Mouse (Mus musculus): ENCODE data around the gene Mrc2. TPM values are rescaled to one million over a fixed set of nuclear protein-coding genes. Genes with fewer than 3 reads are reported as not detected.

Mrc2 gene
- total and polyA plus RNA-seq, 3 experiments = not detected

DNA sequence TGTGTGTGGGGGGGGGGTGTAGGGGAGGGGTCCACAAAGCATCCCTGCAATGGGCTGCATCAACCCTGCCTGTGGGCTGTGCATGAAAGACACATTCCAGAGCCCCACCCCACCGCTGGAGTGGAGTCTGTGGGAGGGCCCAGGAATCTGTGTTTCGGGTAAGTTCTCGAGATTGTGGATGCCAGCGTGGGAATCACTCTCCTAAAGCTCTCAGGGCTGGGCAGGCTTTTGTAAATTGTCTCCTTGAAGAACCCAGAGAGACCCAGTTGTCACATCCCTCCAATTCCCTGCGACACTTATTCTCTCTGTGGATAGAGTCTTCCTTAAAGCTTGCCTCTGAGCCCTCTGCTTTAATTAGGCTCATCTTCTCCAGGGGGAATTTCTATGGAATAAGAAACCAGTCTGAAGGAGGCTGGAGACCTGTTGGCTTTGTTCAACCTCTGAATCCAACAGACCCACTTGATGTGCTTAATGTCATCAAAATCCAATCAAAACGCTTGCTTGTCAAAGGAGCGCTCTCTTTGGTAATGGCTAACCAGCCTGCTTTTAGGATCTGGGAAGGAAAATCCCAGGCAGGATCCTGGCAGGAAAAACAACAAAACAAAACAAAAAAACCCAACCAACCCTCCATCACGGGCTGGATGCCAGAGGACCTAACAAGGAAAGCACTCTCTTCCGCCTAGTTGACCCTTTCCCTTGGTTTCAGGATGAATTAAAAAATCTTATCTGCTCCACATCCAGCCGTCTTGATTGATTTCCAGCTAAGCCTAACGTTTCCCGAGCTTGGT is 71.3 kb downstream of the Mrc2 start:
- no peaks in the 10 kb centered on the region; a peak in 2 of 4 replicates for H3K27me3 ChIP-seq (ENCODE audit: control insufficient read depth in 1 of 2, insufficient read depth in 2 of 2, low read length in 2 of 2)
- H3K79me2 ChIP-seq (ENCODE audit: control insufficient read depth, insufficient read depth, low read length, poor library complexity) = no peaks in the 10 kb centered on the region
- H3K9me3 ChIP-seq (replicated peaks; ENCODE audit: insufficient read depth, low read length) = no peaks in the 10 kb centered on the region
- H3K4me1 ChIP-seq (ENCODE audit: control insufficient read depth in 1 of 2, insufficient read depth in 2 of 2, low read length in 2 of 2) = peaks cover 11 to 33% of the 10 kb centered on the region in 2 experiments
- peaks cover 0 to 21% of the 10 kb centered on the region in 2 experiments; a peak in 2 of 4 replicates for H3K36me3 ChIP-seq (ENCODE audit: control insufficient read depth in 1 of 2, insufficient read depth in 2 of 2, low read length in 2 of 2)
- no peak overlapping the region for H3K27ac ChIP-seq (ENCODE audit: control insufficient read depth, low read depth, low read length)
- DNase-seq (ENCODE audit: low read depth, low spot score) = no peak
- no peak overlapping the region for H3K9ac ChIP-seq (ENCODE audit: control insufficient read depth, low read depth, low read length, poor library complexity, severe bottlenecking)
- TF ChIP-seq TCF12 (IDR thresholded peaks at IDR 0.05; ENCODE audit: low read depth, low read length) = no peak
- TF ChIP-seq CHD1 (IDR thresholded peaks at IDR 0.05; ENCODE audit: low read depth, low read length) = no peak
- TF ChIP-seq MAZ (IDR thresholded peaks at IDR 0.05; ENCODE audit: low read depth, low read length) = no peak
- TF ChIP-seq ZKSCAN1 (IDR thresholded peaks at IDR 0.05; ENCODE audit: low read depth, low read length) = no peak
- TF ChIP-seq UBTF (IDR thresholded peaks at IDR 0.05; ENCODE audit: borderline replicate concordance, insufficient read depth, low read depth, low read length) = no peak
- no peak for TF ChIP-seq ETS1 (IDR thresholded peaks at IDR 0.05; ENCODE audit: low read depth, low read length)
- no peak for TF ChIP-seq SIN3A (IDR thresholded peaks at IDR 0.05; ENCODE audit: low read length)
- no peak for TF ChIP-seq MAX (IDR thresholded peaks at IDR 0.05; ENCODE audit: low read length)
- TF ChIP-seq E2F4 (IDR thresholded peaks at IDR 0.05; ENCODE audit: borderline replicate concordance, low read depth, low read length) = no peak
- TF ChIP-seq ZC3H11A (IDR thresholded peaks at IDR 0.05; ENCODE audit: low read depth, low read length) = no peak
- no peak overlapping the region for H3K4me3 ChIP-seq (ENCODE audit: control insufficient read depth in 1 of 2, insufficient read depth in 1 of 2, low read depth in 2 of 2, low read length in 2 of 2)

GRCm38 (mm10) chr11:105364386-105365065 is 72.1 kb downstream of the Mrc2 start:
- Histone ChIP-seq H3K9me3 (replicated peaks; ENCODE audit: insufficient read depth, low read length) (no peaks in the 10 kb centered on the region), H3K27me3 (ENCODE audit: control insufficient read depth in 1 of 2, insufficient read depth in 2 of 2, low read length in 2 of 2) (no peaks in the 10 kb centered on the region; a peak in 2 of 4 replicates), H3K4me1 (ENCODE audit: control insufficient read depth in 1 of 2, insufficient read depth in 2 of 2, low read length in 2 of 2) (peaks cover 11 to 35% of the 10 kb centered on the region in 2 experiments), H3K36me3 (ENCODE audit: control insufficient read depth in 1 of 2, insufficient read depth in 2 of 2, low read length in 2 of 2) (peaks cover 0 to 21% of the 10 kb centered on the region in 2 experiments; a peak in 2 of 4 replicates), H3K79me2 (ENCODE audit: control insufficient read depth, insufficient read depth, low read length, poor library complexity) (no peaks in the 10 kb centered on the region), H3K9ac (ENCODE audit: control insufficient read depth, low read depth, low read length, poor library complexity, severe bottlenecking) (no peak overlapping the region), H3K4me3 (ENCODE audit: control insufficient read depth in 1 of 2, insufficient read depth in 1 of 2, low read depth in 2 of 2, low read length in 2 of 2) (no peak overlapping the region), H3K27ac (ENCODE audit: control insufficient read depth, low read depth, low read length) (no peak overlapping the region)
- no peak for DNase-seq (ENCODE audit: low read depth, low spot score)
- no peak for TF ChIP-seq RCOR1 (IDR thresholded peaks at IDR 0.05; ENCODE audit: low read depth, low read length)
- TF ChIP-seq ZKSCAN1 (IDR thresholded peaks at IDR 0.05; ENCODE audit: low read depth, low read length) = no peak
- no peak for TF ChIP-seq GATA1 (IDR thresholded peaks at IDR 0.05; ENCODE audit: low read depth, low read length)
- TF ChIP-seq EP300 (IDR thresholded peaks at IDR 0.05; ENCODE audit: low read depth in 1 of 2, low read length in 2 of 2) = no peak
- TF ChIP-seq CTCF (IDR thresholded peaks at IDR 0.05 in 2 of 3, conservative IDR thresholded peaks at IDR 0.05 in 1 of 3; ENCODE audit: control insufficient read depth in 1 of 3, insufficient read depth in 1 of 3, low read depth in 2 of 3, low read length in 3 of 3, poor library complexity in 1 of 3, severe bottlenecking in 1 of 3) = no peak
- no peak for TF ChIP-seq ZMIZ1 (IDR thresholded peaks at IDR 0.05; ENCODE audit: low read depth, low read length)
